Comparison of ENCODE assay signal across 24 mouse cellular contexts in the genomic region with DNA sequence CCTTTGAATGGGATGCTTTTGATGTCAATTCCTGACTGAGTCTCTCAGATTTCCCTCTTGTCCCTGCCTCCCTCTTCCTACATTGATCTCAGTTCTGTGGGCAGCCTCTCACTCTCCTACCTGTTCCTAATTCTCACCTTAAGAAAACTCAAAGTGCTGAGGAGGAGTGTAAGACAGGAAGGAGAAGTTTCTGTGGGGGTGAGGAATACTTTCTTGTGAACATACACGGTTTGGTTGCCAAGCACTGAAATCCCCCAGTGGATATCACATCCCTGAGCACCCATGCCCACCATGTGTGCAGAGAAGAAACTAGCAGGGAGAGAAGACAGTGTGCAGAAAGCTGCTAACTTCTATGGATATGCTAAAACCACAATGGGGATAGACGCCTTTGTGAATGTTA.
DNase-seq lines count a peak whose midpoint lies in the region; ATAC-seq lines count a peak whose summit lies in the region.
"Had no signal": no experiment of that assay in that cellular context is flagged by ENCODE, and none has a peak within 500 bp of the region (broad histone marks: within the 10 kb centered on the region; RNA-seq: fewer than 3 reads in every experiment).

No protein-coding gene starts in this region.

- DNase-seq in frontal cortex, postnatal 25 days (ENCODE audit: low spot score in 2 of 2), result no peak
- DNase-seq in brain, adult 2 months (ENCODE audit: low read depth, low spot score), result peak; percentile 69
- peak; percentile 27 to 35 for DNase-seq in left cerebral cortex, adult 9 months (ENCODE audit: low spot score in 2 of 2)
- peak; percentile 36 to 47 for DNase-seq in right cerebral cortex, postnatal 10 days (ENCODE audit: low spot score in 2 of 2)
- DNase-seq in layer of hippocampus, postnatal 36 days, result no peak
- no peak for DNase-seq in ovary, postnatal 14 days (ENCODE audit: low spot score)
- no peak for DNase-seq in adrenal gland, adult 2 months
- DNase-seq: adrenal gland, adult 8-10 months; cerebellum, adult 11 months; cerebellum, adult 9-10 months; cerebellum, postnatal 36 days; gastrocnemius, postnatal 14 days; heart, adult 2 months; heart, postnatal 4 days; kidney, adult 11 months; kidney, postnatal 25 days; liver; lung, embryonic 14.5 days; lung, postnatal 14 days; thymus, postnatal 25 days had no signal

- ATAC-seq in frontal cortex, adult (ENCODE audit: low TSS enrichment), result peak; percentile 70
- ATAC-seq: activated CD4-positive, CD25-positive, alpha-beta regulatory T cell, adult 4 months; forebrain, embryonic 13.5 days; midbrain, embryonic 16.5 days had no signal

Comparison
In these comparisons a context has a peak if more than half of its experiments do, and no peak if none do; other contexts are left out.
1. DNase-seq: peak in brain, adult 2 months (single experiment), left cerebral cortex, adult 9 months (2 of 2) and right cerebral cortex, postnatal 10 days (2 of 2); none in frontal cortex, postnatal 25 days (0 of 2), layer of hippocampus, postnatal 36 days (0 of 2), ovary, postnatal 14 days (single experiment) and adrenal gland, adult 2 months (single experiment).